Mouse (Mus musculus) inflammation-experienced regulatory T-cells, adult 16 weeks (primary cell): ENCODE data around the gene Skil. TPM values are rescaled to one million over a fixed set of nuclear protein-coding genes. Genes with fewer than 3 reads are reported as not detected.

Experiments used
- polyA plus RNA-seq: library from polyadenylated mRNA; unstranded; fragments of 100-300 nt; shearing (Covaris generic); gene quantifications from one replicate; pipeline ENCODE4 v1.2.1, GENCODE M21; 2017

The Skil gene
- polyA plus RNA-seq, result 66.6 TPM

DNA sequence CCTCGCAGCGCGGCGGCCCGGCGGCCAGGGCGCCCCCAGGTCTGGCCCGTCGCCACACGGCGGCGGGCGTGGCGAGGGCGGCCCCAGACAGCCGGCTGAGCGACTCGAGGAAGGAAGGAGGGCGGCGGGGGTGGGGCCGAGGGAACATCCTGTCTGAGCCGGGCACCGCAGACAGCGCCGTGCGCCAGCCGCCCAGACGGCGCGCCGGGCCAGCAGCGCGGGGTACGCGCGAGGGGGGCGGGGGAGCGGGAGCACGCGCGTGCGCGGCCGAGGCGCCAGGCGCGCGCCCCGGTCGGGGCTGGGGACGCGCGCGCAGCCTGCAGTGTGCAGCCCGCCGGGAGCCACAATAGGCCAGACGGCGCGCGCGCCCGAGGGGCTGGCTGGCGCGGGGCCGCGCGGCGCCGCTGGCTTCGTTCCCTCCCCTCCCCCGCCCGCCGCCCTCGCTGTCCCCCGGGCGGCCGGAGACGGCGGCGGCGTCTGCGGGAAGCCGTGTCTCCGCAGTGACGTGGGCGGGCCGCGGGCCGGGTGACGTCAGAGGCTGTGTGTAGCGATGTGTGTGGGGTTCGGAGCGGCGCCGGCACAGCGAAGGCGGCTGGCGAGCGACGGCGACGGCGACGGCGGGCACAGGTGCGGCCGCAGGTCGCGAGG lies at the start of gene Skil:
TSS of gene Skil (plus strand) at position 528 of the 648 bp plus-strand sequence.

GRCm38 (mm10) chr3:31149706-31150105 lies 54.8 kb downstream of the Skil start, which contains the start of gene Cldn11:
Gene Cldn11 (plus strand): TSS chr3:31149920.

Other genes starting within 250 kb of the Skil start
- gene Gpr160, start 239.1 kb upstream of the Skil start, polyA plus RNA-seq, result 5.5 TPM
- gene Phc3, start 125.6 kb upstream of the Skil start, polyA plus RNA-seq, result 41.0 TPM
- gene Prkci, start 99.3 kb upstream of the Skil start, polyA plus RNA-seq, result 3.2 TPM
- not detected for gene Cldn11, start 54.9 kb downstream of the Skil start, polyA plus RNA-seq
- gene Slc7a14, start 215.3 kb downstream of the Skil start, polyA plus RNA-seq, result not detected